Mouse (Mus musculus): Measurements from ENCODE around the gene Kndc1. TPM values are rescaled to one million over a fixed set of nuclear protein-coding genes. Genes with fewer than 3 reads are reported as not detected.

The Kndc1 gene
- polyA plus RNA-seq, 1 experiment: not detected

- TF ChIP-seq CTCF (IDR thresholded peaks at IDR 0.05; ENCODE audit: insufficient read depth, low read depth, low read length) (no peak), POLR2A (IDR thresholded peaks at IDR 0.05; ENCODE audit: insufficient read depth, low read depth, low read length) (no peak)
- 89% methylated on average over 1 of the region's 1 CpGs for WGBS
- Histone ChIP-seq H3K4me3 (ENCODE audit: insufficient read depth, low read depth, low read length) (no peak overlapping the region), H3K4me1 (ENCODE audit: control insufficient read depth, insufficient read depth, low read length) (no peaks in the 10 kb centered on the region), H3K27ac (ENCODE audit: insufficient read depth, low read depth, low read length) (no peak overlapping the region)
These were observed 29.6 kb upstream of the Kndc1 start for GRCm38 (mm10) chr7:139864871-139865270.

- no peak for TF ChIP-seq POLR2A (IDR thresholded peaks at IDR 0.05; ENCODE audit: insufficient read depth, low read depth, low read length)
- TF ChIP-seq CTCF (IDR thresholded peaks at IDR 0.05; ENCODE audit: insufficient read depth, low read depth, low read length): no peak
- no peaks in the 10 kb centered on the region; the same call in 1 of the 2 replicates for H3K4me1 ChIP-seq (ENCODE audit: control insufficient read depth, insufficient read depth, low read length)
- 67% methylated on average over 5 of the region's 5 CpGs for WGBS
- no peak overlapping the region for H3K4me3 ChIP-seq (ENCODE audit: insufficient read depth, low read depth, low read length)
- no peak overlapping the region for H3K27ac ChIP-seq (ENCODE audit: insufficient read depth, low read depth, low read length)
These were observed 23.5 kb upstream of the Kndc1 start for GRCm38 (mm10) chr7:139871014-139871413.

- Histone ChIP-seq H3K27ac (ENCODE audit: insufficient read depth, low read depth, low read length) (no peak overlapping the region), H3K4me3 (ENCODE audit: insufficient read depth, low read depth, low read length) (no peak overlapping the region), H3K4me1 (ENCODE audit: control insufficient read depth, insufficient read depth, low read length) (no peaks in the 10 kb centered on the region)
- WGBS: 65% methylated on average over 10 of the region's 10 CpGs
- no peak for TF ChIP-seq CTCF (IDR thresholded peaks at IDR 0.05; ENCODE audit: insufficient read depth, low read depth, low read length)
- no peak for TF ChIP-seq POLR2A (IDR thresholded peaks at IDR 0.05; ENCODE audit: insufficient read depth, low read depth, low read length)
These were observed 17.2 kb upstream of the Kndc1 start for GRCm38 (mm10) chr7:139877167-139877792.

GRCm38 (mm10) chr7:139878122-139878521 lies 16.4 kb upstream of the Kndc1 start:
- Histone ChIP-seq H3K4me3 (ENCODE audit: insufficient read depth, low read depth, low read length) (no peak overlapping the region), H3K27ac (ENCODE audit: insufficient read depth, low read depth, low read length) (no peak overlapping the region), H3K4me1 (ENCODE audit: control insufficient read depth, insufficient read depth, low read length) (no peaks in the 10 kb centered on the region)
- WGBS: 78% methylated on average over 5 of the region's 5 CpGs
- TF ChIP-seq CTCF (IDR thresholded peaks at IDR 0.05; ENCODE audit: insufficient read depth, low read depth, low read length) (no peak), POLR2A (IDR thresholded peaks at IDR 0.05; ENCODE audit: insufficient read depth, low read depth, low read length) (no peak)

GRCm38 (mm10) chr7:139878621-139879020 lies 15.9 kb upstream of the Kndc1 start:
- Histone ChIP-seq H3K27ac (ENCODE audit: insufficient read depth, low read depth, low read length) (no peak overlapping the region), H3K4me3 (ENCODE audit: insufficient read depth, low read depth, low read length) (no peak overlapping the region), H3K4me1 (ENCODE audit: control insufficient read depth, insufficient read depth, low read length) (no peaks in the 10 kb centered on the region)
- TF ChIP-seq POLR2A (IDR thresholded peaks at IDR 0.05; ENCODE audit: insufficient read depth, low read depth, low read length) (no peak), CTCF (IDR thresholded peaks at IDR 0.05; ENCODE audit: insufficient read depth, low read depth, low read length) (no peak)
- 88% methylated on average over 6 of the region's 6 CpGs for WGBS

GRCm38 (mm10) chr7:139883545-139883944 lies 11.0 kb upstream of the Kndc1 start:
- 92% methylated on average over 4 of the region's 4 CpGs for WGBS
- H3K27ac ChIP-seq (ENCODE audit: insufficient read depth, low read depth, low read length): no peak overlapping the region
- no peak overlapping the region for H3K4me3 ChIP-seq (ENCODE audit: insufficient read depth, low read depth, low read length)
- TF ChIP-seq POLR2A (IDR thresholded peaks at IDR 0.05; ENCODE audit: insufficient read depth, low read depth, low read length) (no peak), CTCF (IDR thresholded peaks at IDR 0.05; ENCODE audit: insufficient read depth, low read depth, low read length) (no peak)
- H3K4me1 ChIP-seq (ENCODE audit: control insufficient read depth, insufficient read depth, low read length): no peaks in the 10 kb centered on the region

GRCm38 (mm10) chr7:139891779-139892178 lies 2.7 kb upstream of the Kndc1 start:
- Histone ChIP-seq H3K4me3 (ENCODE audit: insufficient read depth, low read depth, low read length) (no peak overlapping the region), H3K27ac (ENCODE audit: insufficient read depth, low read depth, low read length) (no peak overlapping the region), H3K4me1 (ENCODE audit: control insufficient read depth, insufficient read depth, low read length) (peaks cover 10% of the 10 kb centered on the region; the same call in 1 of the 2 replicates)
- no peak for TF ChIP-seq CTCF (IDR thresholded peaks at IDR 0.05; ENCODE audit: insufficient read depth, low read depth, low read length)
- no peak for TF ChIP-seq POLR2A (IDR thresholded peaks at IDR 0.05; ENCODE audit: insufficient read depth, low read depth, low read length)
- 83% methylated on average over 5 of the region's 5 CpGs for whole genome bisulfite sequencing

- Histone ChIP-seq H3K27ac (ENCODE audit: insufficient read depth, low read depth, low read length) (no peak overlapping the region), H3K4me3 (ENCODE audit: insufficient read depth, low read depth, low read length) (no peak overlapping the region), H3K4me1 (ENCODE audit: control insufficient read depth, insufficient read depth, low read length) (peaks cover 12% of the 10 kb centered on the region)
- no peak for TF ChIP-seq POLR2A (IDR thresholded peaks at IDR 0.05; ENCODE audit: insufficient read depth, low read depth, low read length)
- no peak for TF ChIP-seq CTCF (IDR thresholded peaks at IDR 0.05; ENCODE audit: insufficient read depth, low read depth, low read length)
- WGBS: 84% methylated on average over 7 of the region's 7 CpGs
These were observed 1.8 kb downstream of the Kndc1 start for GRCm38 (mm10) chr7:139896271-139896670.

- H3K27ac ChIP-seq (ENCODE audit: insufficient read depth, low read depth, low read length): no peak overlapping the region
- no peak overlapping the region for H3K4me3 ChIP-seq (ENCODE audit: insufficient read depth, low read depth, low read length)
- H3K4me1 ChIP-seq (ENCODE audit: control insufficient read depth, insufficient read depth, low read length): peaks cover 12% of the 10 kb centered on the region
- TF ChIP-seq POLR2A (IDR thresholded peaks at IDR 0.05; ENCODE audit: insufficient read depth, low read depth, low read length) (no peak), CTCF (IDR thresholded peaks at IDR 0.05; ENCODE audit: insufficient read depth, low read depth, low read length) (no peak)
- 82% methylated on average over 7 of the region's 7 CpGs for WGBS
These were observed 2.3 kb downstream of the Kndc1 start for GRCm38 (mm10) chr7:139896796-139897195.

All from olfactory bulb, adult 2 months (tissue).